Mouse (Mus musculus) ES-E14 (cell line): Measurements from ENCODE around the gene Ip6k1. TPM values are rescaled to one million over a fixed set of nuclear protein-coding genes. Genes with fewer than 3 reads are reported as not detected.

ENCODE experiments used
- DNase-seq: peaks from one replicate; pipeline ENCODE4 v3.0.0-alpha.2; 2013; ENCODE audit warnings: low read depth, low spot score
- H3K27ac ChIP-seq: 2 replicates; pipeline ENCODE4 v1.5.1; 2012; ENCODE audit warnings: low read depth, mild to moderate bottlenecking, low read length, moderate library complexity, mixed read lengths; ENCODE audit not compliant: poor library complexity, insufficient read depth, severe bottlenecking
- H3K36me3 ChIP-seq: 2 replicates; pipeline ENCODE4 v1.6.1; 2012; ENCODE audit warnings: mild to moderate bottlenecking, low read length, moderate library complexity, mixed read lengths; ENCODE audit not compliant: control insufficient read depth, poor library complexity, insufficient read depth, severe bottlenecking
- H3K4me1 ChIP-seq, 2 experiments: fragments of 150-350 bp in 1 of 2; sonication (generic) in 1 of 2; 2 replicates each; pipeline ENCODE4 v1.6.1; 2012; ENCODE audit warnings: low read length in 2 of 2, mild to moderate bottlenecking in 1 of 2, mixed read lengths in 1 of 2; ENCODE audit not compliant: control insufficient read depth in 2 of 2, insufficient read depth in 2 of 2, poor library complexity in 1 of 2
- H3K4me3 ChIP-seq, 2 experiments: fragments of 150-350 bp in 1 of 2; sonication (generic) in 1 of 2; 2 replicates each; pipeline ENCODE4 v1.5.1; 2012; ENCODE audit warnings: low read length in 2 of 2, low read depth in 1 of 2, mild to moderate bottlenecking in 1 of 2, mixed read lengths in 1 of 2; ENCODE audit not compliant: insufficient read depth in 1 of 2, poor library complexity in 1 of 2, severe bottlenecking in 1 of 2
- H3K9ac ChIP-seq: 2 replicates; pipeline ENCODE4 v1.6.1; 2012; ENCODE audit warnings: low read depth, mild to moderate bottlenecking, low read length, mixed read lengths; ENCODE audit not compliant: poor library complexity, insufficient read depth, severe bottlenecking
- H3K9me3 ChIP-seq: fragments of 150-350 bp; sonication (generic); 2 replicates; pipeline ENCODE4 v1.6.1; 2012; ENCODE audit warnings: low read depth, mild to moderate bottlenecking, low read length; ENCODE audit not compliant: control insufficient read depth, insufficient read depth
- CHD2 ChIP-seq: IDR thresholded peaks from 2 replicates; pipeline ENCODE4 v1.6.1; 2014; ENCODE audit warnings: mild to moderate bottlenecking, low read depth, low read length, inconsistent platforms
- HCFC1 ChIP-seq: IDR thresholded peaks from 2 replicates; pipeline ENCODE4 v1.6.1; 2012; ENCODE audit warnings: low read length, inconsistent platforms, borderline replicate concordance; ENCODE audit not compliant: insufficient read depth
- MAFK ChIP-seq: IDR thresholded peaks from 2 replicates; pipeline ENCODE4 v1.6.1; 2014; ENCODE audit warnings: mild to moderate bottlenecking, low read depth, low read length, inconsistent platforms; ENCODE audit not compliant: insufficient read depth
- ZC3H11A ChIP-seq: IDR thresholded peaks from 2 replicates; pipeline ENCODE4 v1.6.1; 2012; ENCODE audit warnings: low read depth, mild to moderate bottlenecking, inconsistent platforms, low read length, borderline replicate concordance
- ZNF384 ChIP-seq: IDR thresholded peaks from 2 replicates; pipeline ENCODE4 v1.6.1; 2012; ENCODE audit warnings: low read depth, low read length, inconsistent platforms
- in situ Hi-C, 2 experiments: fragments of 600-800 bp; cut with MboI; formaldehyde crosslinking; loops; one replicate each; pipeline ENCODE4 v1.15.1; 2025; ENCODE audit warnings: low sequenced_read_pairs in 2 of 2, inconsistent platforms in 1 of 2; ENCODE audit not compliant: unreplicated experiment in 2 of 2
- total RNA-seq: library from RNA; depleted of rRNA; stranded (reverse); fragments of 300-350 nt; gene quantifications from 2 replicates; pipeline ENCODE4 v1.2.3, GENCODE M21; 2012

The Ip6k1 gene
- total RNA-seq, 1 experiment, result 41.0 TPM

GRCm38 (mm10) chr9:108049016-108049455, 46.7 kb downstream of the Ip6k1 start, which contains the start of gene Gmppb:
Gene Gmppb (plus strand): TSS chr9:108049242.
- H3K9ac ChIP-seq, result peak within 1 kb of the TSS; percentile 89
- H3K27ac ChIP-seq, result peak within 1 kb of the TSS; percentile 54; the same call in 1 of the 2 replicates
- peak within 1 kb of the TSS; percentile 92 to 97 for H3K4me3 ChIP-seq
- H3K9me3 ChIP-seq, result no peaks in the 10 kb centered on the region
- H3K4me1 ChIP-seq, result peaks cover 0 to 13% of the 10 kb centered on the region in 2 experiments; a peak in 3 of 4 replicates
- in situ Hi-C loops, result no loop called here
- 0 out of 2 replicates have a peak, but pooled peaks have one; percentile 28 for TF ChIP-seq HCFC1
- no peak for TF ChIP-seq CHD2
- TF ChIP-seq ZNF384, result no peak
- TF ChIP-seq ZC3H11A, result no peak
- peaks cover 31% of the 10 kb centered on the region for H3K36me3 ChIP-seq
- DNase-seq, result peak; percentile 95

- no peak for DNase-seq
- H3K4me1 ChIP-seq, result peaks cover 0 to 18% of the 10 kb centered on the region in 2 experiments; a peak in 3 of 4 replicates
Observed at GRCm38 (mm10) chr9:108049561-108050251, 47.4 kb downstream of the Ip6k1 start.

GRCm38 (mm10) chr9:108051184-108051930, 49.1 kb downstream of the Ip6k1 start:
- H3K4me3 ChIP-seq, result no peak overlapping the region
- H3K4me1 ChIP-seq, result peaks cover 0 to 20% of the 10 kb centered on the region in 2 experiments; a peak in 3 of 4 replicates
- H3K36me3 ChIP-seq, result peaks cover 21% of the 10 kb centered on the region; the same call in 1 of the 2 replicates
- H3K9me3 ChIP-seq, result no peaks in the 10 kb centered on the region
- in situ Hi-C loops, result no loop called here
- TF ChIP-seq ZC3H11A, result no peak
- no peak for TF ChIP-seq ZNF384
- no peak for TF ChIP-seq HCFC1
- TF ChIP-seq MAFK, result no peak
- no peak for TF ChIP-seq CHD2
- no peak overlapping the region for H3K27ac ChIP-seq
- DNase-seq, result no peak
- H3K9ac ChIP-seq, result no peak overlapping the region

More at GRCm38 (mm10) chr9:108049561-108050251, 47.4 kb downstream of the Ip6k1 start:
- H3K4me3 ChIP-seq, result peak overlapping the region; percentile 92 to 97
- H3K9me3 ChIP-seq, result no peaks in the 10 kb centered on the region
- TF ChIP-seq CHD2 (no peak), ZC3H11A (no peak)
- peak overlapping the region; percentile 89 for H3K9ac ChIP-seq
- in situ Hi-C loops, result no loop called here
- peak overlapping the region; percentile 54; the same call in 1 of the 2 replicates for H3K27ac ChIP-seq
- H3K36me3 ChIP-seq, result peaks cover 31% of the 10 kb centered on the region

GRCm38 (mm10) chr9:108051931-108052220, 49.6 kb downstream of the Ip6k1 start:
- peaks cover 0 to 20% of the 10 kb centered on the region in 2 experiments; a peak in 3 of 4 replicates for H3K4me1 ChIP-seq
- H3K9me3 ChIP-seq, result no peaks in the 10 kb centered on the region
- H3K27ac ChIP-seq, result no peak overlapping the region
- peaks cover 21% of the 10 kb centered on the region; the same call in 1 of the 2 replicates for H3K36me3 ChIP-seq
- TF ChIP-seq ZNF384, result no peak
- no peak for TF ChIP-seq CHD2
- no peak for TF ChIP-seq ZC3H11A
- TF ChIP-seq HCFC1, result no peak
- no peak for TF ChIP-seq MAFK
- H3K4me3 ChIP-seq, result no peak overlapping the region
- H3K9ac ChIP-seq, result no peak overlapping the region
- DNase-seq, result no peak
- in situ Hi-C loops, result no loop called here
